Mouse (Mus musculus) cortical plate, adult 2 months (tissue): ENCODE results near the gene Bcl2l12.

Experiments
- CTCF ChIP-seq: fragments of 200-500 bp; IDR thresholded peaks from 2 replicates; pipeline ENCODE4 v1.5.1; 2011; ENCODE audit warnings: mild to moderate bottlenecking, control low read depth, low read length; ENCODE audit not compliant: insufficient read depth; ENCODE audit errors: extremely low read depth
- POLR2A ChIP-seq: fragments of 200-500 bp; IDR thresholded peaks from 2 replicates; pipeline ENCODE4 v1.6.1; 2011; ENCODE audit warnings: mild to moderate bottlenecking, low read length, control low read depth; ENCODE audit not compliant: insufficient read depth; ENCODE audit errors: extremely low read depth

DNA sequence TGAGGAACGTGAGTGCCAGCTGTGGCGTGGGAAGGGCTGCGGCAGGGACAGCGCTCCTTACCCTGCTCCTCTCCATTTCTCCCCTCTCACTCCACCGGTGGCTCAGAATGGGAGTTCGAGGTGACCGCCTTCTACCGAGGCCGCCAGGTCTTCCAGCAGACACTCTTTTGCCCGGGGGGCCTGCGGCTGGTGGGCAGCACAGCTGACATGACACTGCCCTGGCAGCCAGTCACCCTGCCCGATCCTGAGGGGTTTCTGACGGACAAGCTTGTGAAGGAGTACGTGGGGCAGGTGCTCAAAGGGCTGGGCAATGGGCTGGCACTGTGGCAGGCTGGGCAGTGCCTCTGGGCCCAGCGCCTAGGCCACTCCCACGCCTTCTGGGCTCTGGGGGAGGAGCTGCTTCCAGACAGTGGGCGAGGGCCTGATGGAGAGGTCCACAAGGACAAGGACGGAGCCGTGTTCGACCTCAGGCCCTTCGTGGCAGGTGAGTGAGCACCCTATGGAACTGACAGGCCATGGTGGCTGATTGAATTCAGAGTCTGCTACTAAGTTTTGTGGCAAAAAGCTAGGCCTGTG lies 2.1 kb upstream of the Bcl2l12 start:
- TF ChIP-seq CTCF (no peak), POLR2A (no peak)
